Mouse (Mus musculus) bone marrow, adult 2 months (tissue): ENCODE measurements at regions not wholly inside any gene's neighbourhood (a gene's known extent, or its start where the extent isn't known, plus 50 kb on each side); places are given as distances from the start of the nearest gene placed in this dataset.

Experiments used
- CTCF ChIP-seq: fragments of 200-500 bp; IDR thresholded peaks from 2 replicates; pipeline ENCODE4 v1.5.1; 2011; ENCODE audit warnings: low read length, control low read depth; ENCODE audit not compliant: control insufficient read depth, insufficient read depth
- POLR2A ChIP-seq: fragments of 200-500 bp; IDR thresholded peaks from 2 replicates; pipeline ENCODE4 v1.6.1; 2011; ENCODE audit warnings: low read depth, mild to moderate bottlenecking, control low read depth, low read length, borderline replicate concordance; ENCODE audit not compliant: control insufficient read depth

GRCm38 (mm10) chr3:52711133-52711532 is 305.9 kb downstream of the Cog6 start:
- TF ChIP-seq CTCF (no peak), POLR2A (no peak)
